Mouse (Mus musculus): Measurements from ENCODE around the gene Rbfox3.

DNA sequence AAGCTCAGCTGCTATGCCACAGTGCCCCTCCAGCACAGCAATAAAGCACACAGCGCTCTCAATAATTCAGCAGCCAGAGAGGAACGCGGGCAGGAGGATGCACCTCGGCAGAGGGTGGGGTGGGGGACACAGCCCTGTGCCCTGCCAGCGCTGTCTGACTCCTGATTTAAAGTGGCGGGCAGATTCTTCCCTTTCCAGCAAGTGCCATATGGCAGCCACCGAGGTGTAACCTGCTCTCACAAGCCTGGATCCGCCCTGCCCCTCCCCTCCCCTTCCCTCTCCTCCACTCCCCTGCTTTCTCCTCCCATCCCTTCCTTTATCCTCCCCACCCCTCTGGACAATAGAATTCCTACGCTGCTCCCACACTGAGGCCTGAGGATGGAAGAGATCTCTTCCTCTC is 311.2 kb downstream of the Rbfox3 start:
- TF ChIP-seq POLR2A (IDR thresholded peaks at IDR 0.05; ENCODE audit: low read depth, low read length), result no peak
- no peak for TF ChIP-seq CTCF (IDR thresholded peaks at IDR 0.05; ENCODE audit: extremely low read depth, insufficient read depth, insufficient read length, insufficient replicate concordance)
